Mouse (Mus musculus): ENCODE results near the gene Fxyd6. TPM values are rescaled to one million over a fixed set of nuclear protein-coding genes. Genes with fewer than 3 reads are reported as not detected.

Gene Fxyd6
- total and polyA plus RNA-seq, 3 experiments = 0.08 TPM; not detected in 2

DNA sequence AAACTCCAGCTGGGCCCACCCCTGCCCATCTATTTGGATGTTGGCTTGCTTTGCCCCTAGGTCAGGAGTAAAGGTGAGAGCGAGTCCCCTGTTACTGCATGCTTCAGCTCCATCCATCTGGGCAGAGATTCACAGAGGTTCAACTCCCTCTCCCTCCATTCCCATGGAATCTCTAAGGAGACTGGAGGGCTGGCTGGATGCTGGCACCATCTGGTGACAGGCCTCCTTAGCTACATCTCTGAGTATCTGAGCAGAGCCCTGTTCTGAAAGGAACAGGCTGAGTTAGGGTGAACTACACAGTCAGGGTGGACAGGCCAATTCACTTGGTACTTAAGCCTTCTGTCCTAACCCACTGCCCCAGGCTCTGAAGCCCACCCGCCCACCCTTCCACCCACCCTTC lies 40.6 kb downstream of the Fxyd6 start:
- peaks cover 2 to 26% of the 10 kb centered on the region in 2 experiments for H3K4me1 ChIP-seq (ENCODE audit: control insufficient read depth in 1 of 2, insufficient read depth in 2 of 2)
- H3K4me3 ChIP-seq (replicated peaks in 1 of 3; ENCODE audit: low read depth in 2 of 3, low read length in 2 of 3, poor library complexity in 1 of 3) = no peak overlapping the region
- dilution Hi-C loops (cut with MboI; ENCODE audit: extremely low pct_ligation_motif_present, extremely low pct_unique_long_range_greater_than_20kb, low sequenced_read_pairs) (no loop called here), in situ Hi-C loops (cut with MboI; ENCODE audit: low pct_ligation_motif_present, low pct_unique_long_range_greater_than_20kb, low sequenced_read_pairs) (loop anchor here (10.0 kb wide), 1 partner anchor 334 kb away; no protein-coding TSS in a partner anchor)
- no peak overlapping the region for H3K9ac ChIP-seq (ENCODE audit: insufficient read depth, low read depth)
- peaks cover 18% of the 10 kb centered on the region for H3K27me3 ChIP-seq (replicated peaks)
- TF ChIP-seq EP300 (IDR thresholded peaks at IDR 0.05; ENCODE audit: low read length) = no peak
- no peak for TF ChIP-seq USF2 (conservative IDR thresholded peaks at IDR 0.05; ENCODE audit: low read depth, low read length)
- no peak for TF ChIP-seq POLR2A (IDR thresholded peaks at IDR 0.05; ENCODE audit: low read depth, low read length)
- TF ChIP-seq MEF2A (IDR thresholded peaks at IDR 0.05; ENCODE audit: borderline replicate concordance, low read depth, low read length) = no peak
- TF ChIP-seq ZMIZ1 (IDR thresholded peaks at IDR 0.05; ENCODE audit: low read depth, low read length) = no peak
- no peak for TF ChIP-seq CHD2 (IDR thresholded peaks at IDR 0.05; ENCODE audit: low read length)
- TF ChIP-seq TBP (conservative IDR thresholded peaks at IDR 0.05; ENCODE audit: low read depth, low read length) = no peak
- TF ChIP-seq BHLHE40 (IDR thresholded peaks at IDR 0.05; ENCODE audit: low read depth, low read length) = no peak
- no peak for TF ChIP-seq MXI1 (IDR thresholded peaks at IDR 0.05; ENCODE audit: low read depth, low read length)
- no peak for TF ChIP-seq RCOR1 (conservative IDR thresholded peaks at IDR 0.05; ENCODE audit: low read depth, low read length)
- no peak for TF ChIP-seq UBTF (IDR thresholded peaks at IDR 0.05; ENCODE audit: low read depth, low read length)
- TF ChIP-seq MAX (IDR thresholded peaks at IDR 0.05; ENCODE audit: low read length) = no peak
- no peak for TF ChIP-seq HCFC1 (IDR thresholded peaks at IDR 0.05; ENCODE audit: low read depth, low read length)
- TF ChIP-seq TCF12 (IDR thresholded peaks at IDR 0.05; ENCODE audit: low read depth, low read length) = no peak
- TF ChIP-seq KAT2A (IDR thresholded peaks at IDR 0.05; ENCODE audit: insufficient replicate concordance, low read length) = no peak
- TF ChIP-seq JUN (IDR thresholded peaks at IDR 0.05; ENCODE audit: insufficient read depth, low read depth, low read length) = no peak
- no peak for TF ChIP-seq GABPA (IDR thresholded peaks at IDR 0.05; ENCODE audit: insufficient replicate concordance, low read depth, low read length)
- TF ChIP-seq ZNF384 (IDR thresholded peaks at IDR 0.05; ENCODE audit: low read depth, low read length) = no peak
- no peak for TF ChIP-seq USF1 (IDR thresholded peaks at IDR 0.05; ENCODE audit: low read depth, low read length)
- TF ChIP-seq ZC3H11A (IDR thresholded peaks at IDR 0.05; ENCODE audit: low read depth, low read length) = no peak
- H3K9me3 ChIP-seq (replicated peaks; ENCODE audit: low read length) = no peaks in the 10 kb centered on the region
- H3K36me3 ChIP-seq (replicated peaks in 1 of 2; ENCODE audit: control insufficient read depth in 1 of 2, insufficient read depth in 1 of 2, low read length in 1 of 2) = no peaks in the 10 kb centered on the region
- H3K27ac ChIP-seq (ENCODE audit: insufficient read depth, low read depth) = no peak overlapping the region
- DNase-seq (ENCODE audit: extremely low read depth) = no peak
- no peak overlapping the region for H3K4me2 ChIP-seq (ENCODE audit: insufficient read depth, low read depth, poor library complexity, severe bottlenecking)
- no peaks in the 10 kb centered on the region for H3K79me2 ChIP-seq (replicated peaks; ENCODE audit: control insufficient read depth, extremely low read depth, insufficient read depth, poor library complexity, severe bottlenecking)

- peaks cover 2 to 22% of the 10 kb centered on the region in 2 experiments for H3K4me1 ChIP-seq (ENCODE audit: control insufficient read depth in 1 of 2, insufficient read depth in 2 of 2)
- in situ Hi-C loops (cut with MboI; ENCODE audit: low pct_ligation_motif_present, low pct_unique_long_range_greater_than_20kb, low sequenced_read_pairs) = loop anchor here (10.0 kb wide), 1 partner anchor 334 kb away; no protein-coding TSS in a partner anchor
- TF ChIP-seq SMC3 (IDR thresholded peaks at IDR 0.05; ENCODE audit: low read depth, low read length) (no peak), E2F4 (IDR thresholded peaks at IDR 0.05; ENCODE audit: insufficient replicate concordance, low read depth, low read length) (no peak), JUND (conservative IDR thresholded peaks at IDR 0.05; ENCODE audit: low read depth, low read length) (no peak), POLR2A (IDR thresholded peaks at IDR 0.05; ENCODE audit: low read depth, low read length) (no peak), HCFC1 (IDR thresholded peaks at IDR 0.05; ENCODE audit: low read depth, low read length) (no peak), GABPA (IDR thresholded peaks at IDR 0.05; ENCODE audit: insufficient replicate concordance, low read depth, low read length) (no peak), ZNF384 (IDR thresholded peaks at IDR 0.05; ENCODE audit: low read depth, low read length) (no peak), SIN3A (IDR thresholded peaks at IDR 0.05; ENCODE audit: low read length) (no peak), MAX (IDR thresholded peaks at IDR 0.05; ENCODE audit: low read length) (no peak), RCOR1 (conservative IDR thresholded peaks at IDR 0.05; ENCODE audit: low read depth, low read length) (no peak), NRF1 (IDR thresholded peaks at IDR 0.05; ENCODE audit: low read depth, low read length) (no peak), RAD21 (IDR thresholded peaks at IDR 0.05; ENCODE audit: low read depth, low read length) (no peak), PAX5 (IDR thresholded peaks at IDR 0.05; ENCODE audit: low read length) (no peak), CHD2 (IDR thresholded peaks at IDR 0.05; ENCODE audit: low read length) (no peak), CHD1 (IDR thresholded peaks at IDR 0.05; ENCODE audit: low read depth, low read length) (no peak), EP300 (IDR thresholded peaks at IDR 0.05; ENCODE audit: low read length) (no peak), JUN (IDR thresholded peaks at IDR 0.05; ENCODE audit: insufficient read depth, low read depth, low read length) (no peak), CTCF (conservative IDR thresholded peaks at IDR 0.05 in 1 of 2, IDR thresholded peaks at IDR 0.05 in 1 of 2; ENCODE audit: low read depth in 2 of 2, low read length in 2 of 2) (no peak), ELF1 (IDR thresholded peaks at IDR 0.05; ENCODE audit: low read depth, low read length) (no peak)
- no peak overlapping the region for H3K4me2 ChIP-seq (ENCODE audit: insufficient read depth, low read depth, poor library complexity, severe bottlenecking)
- no peaks in the 10 kb centered on the region for H3K36me3 ChIP-seq (replicated peaks in 1 of 2; ENCODE audit: control insufficient read depth in 1 of 2, insufficient read depth in 1 of 2, low read length in 1 of 2)
- no peak overlapping the region for H3K9ac ChIP-seq (ENCODE audit: insufficient read depth, low read depth)
- DNase-seq (ENCODE audit: extremely low read depth) = no peak
- no peaks in the 10 kb centered on the region for H3K79me2 ChIP-seq (replicated peaks; ENCODE audit: control insufficient read depth, extremely low read depth, insufficient read depth, poor library complexity, severe bottlenecking)
- H3K4me3 ChIP-seq (replicated peaks in 1 of 3; ENCODE audit: low read depth in 2 of 3, low read length in 2 of 3, poor library complexity in 1 of 3) = no peak overlapping the region
- peaks cover 16% of the 10 kb centered on the region for H3K27me3 ChIP-seq (replicated peaks)
- no peaks in the 10 kb centered on the region for H3K9me3 ChIP-seq (replicated peaks; ENCODE audit: low read length)
- no peak overlapping the region for H3K27ac ChIP-seq (ENCODE audit: insufficient read depth, low read depth)
- dilution Hi-C loops (cut with MboI; ENCODE audit: extremely low pct_ligation_motif_present, extremely low pct_unique_long_range_greater_than_20kb, low sequenced_read_pairs) = no loop called here
These were observed 41.1 kb downstream of the Fxyd6 start for GRCm38 (mm10) chr9:45411111-45411510.

Data from CH12.LX (cell line).